Mouse (Mus musculus): ENCODE data around the gene F3. TPM values are rescaled to one million over a fixed set of nuclear protein-coding genes. Genes with fewer than 3 reads are reported as not detected.
"Not testable (repeated sequence)": the region's sequence is repeated elsewhere in the genome, so short reads cannot be mapped to it uniquely, and the experiment has no call there.

F3 gene
- polyA plus RNA-seq, 1 experiment: 15.6 TPM

DNA sequence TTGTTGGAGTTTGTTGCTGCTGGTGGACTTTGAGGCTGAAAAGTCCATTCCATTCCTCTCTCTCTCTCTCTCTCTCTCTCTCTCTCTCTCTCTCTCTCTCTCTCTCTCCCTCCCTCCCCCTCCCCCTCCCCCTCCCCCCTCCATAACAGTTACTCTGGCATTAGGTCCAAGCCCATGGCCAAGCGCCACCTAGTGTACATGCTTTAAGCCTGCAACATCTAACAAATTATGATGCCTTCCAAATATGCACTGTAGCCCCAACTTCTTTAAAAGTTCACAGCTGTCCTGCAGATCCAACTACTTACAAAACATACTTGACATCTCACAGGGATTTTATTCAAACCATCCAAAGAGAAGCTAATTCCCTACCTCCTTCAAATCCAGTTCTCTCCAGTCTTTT, 14.1 kb downstream of the F3 start:
- no peaks in the 10 kb centered on the region for H3K79me3 ChIP-seq (ENCODE audit: low read depth)
- H3K79me2 ChIP-seq (ENCODE audit: control insufficient read depth, insufficient read depth): no peaks in the 10 kb centered on the region
- TF ChIP-seq CTCF (IDR thresholded peaks at IDR 0.05; ENCODE audit: control insufficient read depth, insufficient read depth, insufficient read length): peak; percentile 24
- no peak for TF ChIP-seq CEBPB (IDR thresholded peaks at IDR 0.05; ENCODE audit: low read depth)
- H3K4me3 ChIP-seq (ENCODE audit: insufficient read depth, poor library complexity, severe bottlenecking): no peak overlapping the region
- H3ac ChIP-seq (ENCODE audit: control insufficient read depth, insufficient read length, low read depth): no peak overlapping the region
- H3K27me3 ChIP-seq (ENCODE audit: control insufficient read depth, insufficient read depth, insufficient read length): no peaks in the 10 kb centered on the region
- H3K36me3 ChIP-seq (ENCODE audit: control insufficient read depth, insufficient read depth): peaks cover 36% of the 10 kb centered on the region

DNA sequence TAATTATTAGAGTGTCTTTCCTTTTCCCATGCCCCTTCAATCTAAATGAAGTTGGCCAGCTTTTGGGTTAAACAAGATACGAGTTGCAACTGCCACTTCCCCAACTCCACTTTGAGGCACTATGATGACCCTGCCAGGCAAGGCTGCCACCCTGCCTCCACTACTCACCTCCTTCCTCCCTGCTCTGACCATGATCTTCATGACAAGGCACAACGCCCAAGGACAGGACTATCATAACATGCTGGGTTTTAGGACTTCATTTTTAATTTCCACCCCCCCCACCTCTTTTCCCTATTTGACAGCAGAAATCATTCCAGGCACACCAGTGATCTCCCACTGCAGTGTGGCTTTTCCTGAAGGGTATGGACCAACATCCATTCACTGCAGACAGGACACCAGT, 14.6 kb downstream of the F3 start:
- Histone ChIP-seq H3K36me3 (ENCODE audit: control insufficient read depth, insufficient read depth) (peaks cover 32% of the 10 kb centered on the region), H3K27me3 (ENCODE audit: control insufficient read depth, insufficient read depth, insufficient read length) (no peaks in the 10 kb centered on the region), H3K4me3 (ENCODE audit: insufficient read depth, poor library complexity, severe bottlenecking) (no peak overlapping the region), H3K79me3 (ENCODE audit: low read depth) (no peaks in the 10 kb centered on the region), H3K79me2 (ENCODE audit: control insufficient read depth, insufficient read depth) (no peaks in the 10 kb centered on the region), H3ac (ENCODE audit: control insufficient read depth, insufficient read length, low read depth) (no peak overlapping the region)
- TF ChIP-seq FOSL1 (IDR thresholded peaks at IDR 0.05; ENCODE audit: insufficient read depth, low read length, poor library complexity, severe bottlenecking) (no peak), CEBPB (IDR thresholded peaks at IDR 0.05; ENCODE audit: low read depth) (no peak), MYOG (IDR thresholded peaks at IDR 0.05; ENCODE audit: control insufficient read depth, extremely low read depth, insufficient read length) (no peak), USF1 (IDR thresholded peaks at IDR 0.05; ENCODE audit: low read depth) (no peak), MAX (IDR thresholded peaks at IDR 0.05) (no peak), MYOD1 (IDR thresholded peaks at IDR 0.05; ENCODE audit: control insufficient read depth, insufficient read length, low read depth) (no peak), CTCF (IDR thresholded peaks at IDR 0.05; ENCODE audit: control insufficient read depth, insufficient read depth, insufficient read length) (no peak)

DNA sequence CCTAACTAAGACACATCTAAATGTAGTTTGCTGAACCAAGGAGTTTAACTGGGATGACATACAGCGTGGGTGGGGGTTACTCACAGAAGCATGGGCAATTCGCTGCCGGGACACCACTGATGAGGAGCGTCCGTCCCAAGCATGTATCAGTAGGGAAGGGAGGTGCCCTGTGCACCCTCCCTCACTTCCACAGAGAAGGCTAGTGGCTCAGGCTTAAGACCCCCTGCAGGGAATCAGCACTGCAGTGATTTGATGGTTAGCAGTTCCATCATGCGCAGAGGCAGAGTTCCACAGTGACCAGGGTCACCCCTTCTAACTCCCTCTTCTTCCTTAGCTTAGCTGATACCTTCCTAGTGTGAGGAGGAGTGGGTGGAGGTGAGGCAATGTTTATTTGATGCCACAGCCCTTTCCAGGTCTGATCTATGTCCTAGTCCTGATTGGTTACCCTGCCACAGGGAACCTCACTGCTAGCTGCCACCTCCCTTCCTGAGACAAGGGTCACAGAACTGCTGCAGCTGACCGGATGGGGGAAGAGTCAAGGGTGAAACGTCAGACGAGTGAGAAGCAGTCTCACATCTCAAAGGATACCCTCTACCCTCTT, 15.5 kb downstream of the F3 start:
- Histone ChIP-seq H3K79me3 (ENCODE audit: low read depth) (no peaks in the 10 kb centered on the region), H3ac (ENCODE audit: control insufficient read depth, insufficient read length, low read depth) (no peak overlapping the region)

DNA sequence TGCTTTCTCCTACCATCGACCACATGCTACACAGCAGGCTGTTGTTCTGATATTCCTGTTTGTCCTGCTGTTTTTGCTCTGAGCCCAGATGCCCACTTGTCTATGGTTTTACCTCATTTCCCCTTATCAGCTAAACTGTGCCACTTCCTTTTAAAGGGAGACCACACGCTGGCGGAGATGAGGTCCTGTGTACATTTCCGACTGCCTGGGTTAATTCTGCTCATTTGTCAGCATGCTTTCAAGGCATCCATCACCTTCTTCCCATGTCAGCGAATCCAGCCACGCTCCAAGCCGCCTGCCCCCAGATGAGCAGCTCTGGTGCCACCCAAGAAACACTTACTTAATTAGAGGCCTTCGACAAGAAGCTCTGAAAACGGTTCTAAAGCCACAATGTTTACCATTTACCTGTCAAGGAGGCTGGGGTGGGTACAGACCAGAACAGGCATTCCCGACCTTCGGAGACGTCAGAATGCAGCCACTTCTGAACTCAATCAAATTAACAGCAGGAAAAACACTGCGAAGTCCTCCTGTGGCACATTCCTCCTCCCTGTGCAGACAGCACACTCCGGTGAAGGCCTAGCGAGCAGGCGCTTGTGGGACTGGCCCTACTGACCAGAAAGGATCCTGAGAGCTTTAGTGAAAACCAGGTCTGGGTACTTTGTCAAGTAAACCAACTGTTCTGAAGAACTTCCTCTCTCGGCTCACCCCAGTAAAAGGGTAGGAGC, 16.3 kb downstream of the F3 start:
- no peaks in the 10 kb centered on the region for H3K79me3 ChIP-seq (ENCODE audit: low read depth)
- no peaks in the 10 kb centered on the region for H3K79me2 ChIP-seq (ENCODE audit: control insufficient read depth, insufficient read depth)
- H3K27me3 ChIP-seq (ENCODE audit: control insufficient read depth, insufficient read depth, insufficient read length): no peaks in the 10 kb centered on the region
- H3K36me3 ChIP-seq (ENCODE audit: control insufficient read depth, insufficient read depth): peaks cover 14% of the 10 kb centered on the region
- TF ChIP-seq CTCF (IDR thresholded peaks at IDR 0.05; ENCODE audit: control insufficient read depth, insufficient read depth, insufficient read length) (no peak), FOSL1 (IDR thresholded peaks at IDR 0.05; ENCODE audit: insufficient read depth, low read length, poor library complexity, severe bottlenecking) (no peak), MYOG (IDR thresholded peaks at IDR 0.05; ENCODE audit: control insufficient read depth, extremely low read depth, insufficient read length) (no peak), USF1 (IDR thresholded peaks at IDR 0.05; ENCODE audit: low read depth) (no peak), MYOD1 (IDR thresholded peaks at IDR 0.05; ENCODE audit: control insufficient read depth, insufficient read length, low read depth) (no peak), CEBPB (IDR thresholded peaks at IDR 0.05; ENCODE audit: low read depth) (no peak), MAX (IDR thresholded peaks at IDR 0.05) (no peak)
- no peak overlapping the region for H3ac ChIP-seq (ENCODE audit: control insufficient read depth, insufficient read length, low read depth)
- H3K4me3 ChIP-seq (ENCODE audit: insufficient read depth, poor library complexity, severe bottlenecking): no peak overlapping the region

More for the DNA sequence above, 15.5 kb downstream of the F3 start:
- TF ChIP-seq MAX (IDR thresholded peaks at IDR 0.05) (no peak), CTCF (IDR thresholded peaks at IDR 0.05; ENCODE audit: control insufficient read depth, insufficient read depth, insufficient read length) (no peak), USF1 (IDR thresholded peaks at IDR 0.05; ENCODE audit: low read depth) (no peak), FOSL1 (IDR thresholded peaks at IDR 0.05; ENCODE audit: insufficient read depth, low read length, poor library complexity, severe bottlenecking) (no peak), MYOD1 (IDR thresholded peaks at IDR 0.05; ENCODE audit: control insufficient read depth, insufficient read length, low read depth) (no peak), MYOG (IDR thresholded peaks at IDR 0.05; ENCODE audit: control insufficient read depth, extremely low read depth, insufficient read length) (no peak), CEBPB (IDR thresholded peaks at IDR 0.05; ENCODE audit: low read depth) (no peak)
- H3K36me3 ChIP-seq (ENCODE audit: control insufficient read depth, insufficient read depth): peaks cover 22% of the 10 kb centered on the region
- no peaks in the 10 kb centered on the region for H3K79me2 ChIP-seq (ENCODE audit: control insufficient read depth, insufficient read depth)
- H3K27me3 ChIP-seq (ENCODE audit: control insufficient read depth, insufficient read depth, insufficient read length): no peaks in the 10 kb centered on the region
- no peak overlapping the region for H3K4me3 ChIP-seq (ENCODE audit: insufficient read depth, poor library complexity, severe bottlenecking)

DNA sequence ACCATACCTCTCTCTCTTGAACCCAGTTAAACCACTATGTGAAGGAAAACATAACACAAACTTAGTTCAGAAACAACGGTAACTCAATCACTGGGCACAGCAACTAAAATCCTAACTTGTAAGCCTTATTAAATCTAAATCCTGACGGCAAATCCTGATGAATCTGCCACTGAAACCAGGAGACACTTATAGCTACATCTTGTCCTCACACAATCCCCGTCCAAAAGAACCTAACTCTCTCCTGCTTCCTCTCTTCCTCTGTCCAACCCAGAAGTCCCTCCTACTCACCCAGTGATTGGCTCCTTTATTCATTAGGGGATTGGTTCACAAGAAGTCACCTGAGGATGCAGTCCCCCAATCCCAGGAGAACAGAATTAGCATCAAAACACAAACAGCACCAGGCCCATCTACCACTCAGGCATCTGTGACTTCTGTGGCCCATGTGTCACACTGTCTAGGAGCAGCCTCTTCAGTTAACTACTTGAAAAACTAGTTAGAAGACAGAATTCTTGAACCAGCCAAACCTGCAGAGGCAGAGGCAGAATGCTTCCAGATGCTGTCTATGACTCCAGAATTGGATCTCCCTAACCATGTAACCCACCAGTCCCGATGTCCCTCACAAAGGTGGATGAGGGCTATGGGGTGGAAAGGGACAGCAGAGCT, 18.0 kb downstream of the F3 start:
- not testable (repeated sequence) for H3K79me3 ChIP-seq (ENCODE audit: low read depth); H3K79me2 ChIP-seq (ENCODE audit: control insufficient read depth, insufficient read depth); H3K4me3 ChIP-seq (ENCODE audit: insufficient read depth, poor library complexity, severe bottlenecking); H3ac ChIP-seq (ENCODE audit: control insufficient read depth, insufficient read length, low read depth); H3K27me3 ChIP-seq (ENCODE audit: control insufficient read depth, insufficient read depth, insufficient read length); H3K36me3 ChIP-seq (ENCODE audit: control insufficient read depth, insufficient read depth)

DNA sequence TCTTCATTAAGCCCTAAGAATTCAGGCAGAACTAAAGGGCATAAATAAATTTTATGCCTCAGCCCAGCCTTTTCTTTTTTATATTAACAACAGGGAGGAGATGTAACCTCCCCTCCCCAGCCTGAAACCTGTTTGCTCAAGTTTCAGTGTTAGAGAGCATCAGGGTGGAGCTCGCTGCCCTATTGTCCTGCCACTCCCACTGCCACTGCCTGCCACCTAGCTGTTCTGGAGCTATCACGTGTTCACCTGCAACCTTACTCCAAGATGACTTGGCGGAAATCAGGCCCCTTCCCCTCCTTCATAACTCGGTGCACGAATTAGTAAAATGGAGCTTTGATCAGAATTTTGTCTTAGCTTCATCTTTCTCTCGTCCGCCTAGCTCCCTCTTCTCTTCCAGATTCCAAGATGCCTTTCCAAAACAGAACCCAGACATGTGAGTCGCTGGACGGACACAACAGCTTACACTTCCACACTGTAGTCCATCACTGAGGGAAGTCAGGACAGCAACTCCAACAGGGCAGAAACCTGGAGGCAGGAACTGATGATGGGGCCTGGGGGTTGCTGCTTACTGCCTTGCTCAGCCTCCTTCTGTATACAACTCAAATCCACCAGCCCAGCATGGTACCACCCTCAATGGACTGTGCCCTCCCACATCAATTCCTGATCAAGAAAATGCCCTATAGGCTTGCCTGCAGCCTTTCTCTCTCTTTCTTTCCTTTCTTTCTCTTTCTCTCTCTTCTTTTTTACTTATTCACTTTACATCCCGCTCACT, 31.2 kb downstream of the F3 start:
- H3K27me3 ChIP-seq (ENCODE audit: control insufficient read depth, insufficient read depth, insufficient read length); H3K4me3 ChIP-seq (ENCODE audit: insufficient read depth, poor library complexity, severe bottlenecking); H3K79me3 ChIP-seq (ENCODE audit: low read depth); H3ac ChIP-seq (ENCODE audit: control insufficient read depth, insufficient read length, low read depth); H3K36me3 ChIP-seq (ENCODE audit: control insufficient read depth, insufficient read depth); H3K79me2 ChIP-seq (ENCODE audit: control insufficient read depth, insufficient read depth): not testable (repeated sequence)
